In the genomic region with DNA sequence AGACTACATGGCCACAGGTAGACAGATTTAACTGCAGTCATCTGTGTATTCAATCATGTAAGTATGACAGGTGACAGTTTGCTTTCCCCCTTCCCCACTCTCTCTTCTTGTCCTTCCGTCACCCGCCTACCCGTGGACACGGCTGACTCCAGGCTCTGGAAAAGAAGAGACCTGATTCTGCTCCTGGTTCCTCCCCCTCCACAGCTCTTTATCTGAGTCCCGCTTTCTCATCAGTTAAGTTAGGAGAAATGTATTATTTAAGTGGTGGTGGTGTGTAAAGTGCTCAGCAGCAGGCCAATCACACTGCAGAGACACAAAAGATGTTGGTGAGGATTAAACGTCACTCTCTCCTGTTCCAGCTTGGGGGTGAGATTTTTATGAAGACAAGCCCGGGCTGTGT, we compare ENCODE assay signal across 16 mouse cellular contexts. TPM values are rescaled to one million over a fixed set of nuclear protein-coding genes. Genes with fewer than 3 reads are reported as not detected.
DNase-seq lines count a peak whose midpoint lies in the region.
"Had no signal": no experiment of that assay in that cellular context is flagged by ENCODE, and none has a peak within 500 bp of the region (broad histone marks: within the 10 kb centered on the region; RNA-seq: fewer than 3 reads in every experiment).

No protein-coding gene starts in this region.

- intact Hi-C loops in left cerebral cortex, postnatal 36 days (cut with DNase I), result no loop called here
- intact Hi-C loops in left cerebral cortex, postnatal 10 days (cut with DNase I), result no loop called here

- DNase-seq in frontal cortex, adult 2 months (ENCODE audit: extremely low spot score in 1 of 2, low spot score in 1 of 2), result peak; percentile 5 to 36
- DNase-seq in frontal cortex, postnatal 25 days (ENCODE audit: low spot score in 2 of 2), result no peak
- DNase-seq in left cerebral cortex, postnatal 36 days (ENCODE audit: low spot score in 2 of 2), result peak; percentile 10 to 18
- DNase-seq in left cerebral cortex, postnatal 10 days (ENCODE audit: extremely low spot score in 1 of 2, low spot score in 2 of 2), result no peak
- DNase-seq in right cerebral cortex, adult 18-20 months, result peak; percentile 14
- no peak for DNase-seq in right cerebral cortex, postnatal 4 days
- DNase-seq in telencephalon, adult 2 months (ENCODE audit: low read depth, low spot score), result peak; percentile 9
- DNase-seq in ovary, postnatal 36 days (ENCODE audit: low spot score), result no peak
- DNase-seq: B cell, adult 2 months; cerebellum, adult 11 months; cerebellum, adult 9-11 months; forebrain, postnatal 0 days; gastrocnemius, adult 2 months; gastrocnemius, postnatal 14 days had no signal

RNA-seq across cellular contexts. Expression of gene Zfp503, which starts 57.5 kb away (rescaled TPM):
- polyA plus RNA-seq in frontal cortex, adult 2 months (2012; rRNA removed), result 1.2 and 1.4 TPM in 2 replicates
- total RNA-seq in left cerebral cortex, postnatal 36 days (2021), result 1 to 10 TPM; 2.2 to 4.0 TPM
- 1 to 10 TPM; 2.6 to 3.2 TPM for total RNA-seq in left cerebral cortex, postnatal 10 days (2021)
- total RNA-seq: CH12.LX, G1E had no signal

Comparison
In these comparisons a context has a peak if more than half of its experiments do, and no peak if none do; other contexts are left out.
1. DNase-seq: peak in frontal cortex, adult 2 months (2 of 2), left cerebral cortex, postnatal 36 days (2 of 2), right cerebral cortex, adult 18-20 months (single experiment) and telencephalon, adult 2 months (single experiment); none in frontal cortex, postnatal 25 days (0 of 2), left cerebral cortex, postnatal 10 days (0 of 2), right cerebral cortex, postnatal 4 days (single experiment) and ovary, postnatal 36 days (single experiment).